Mouse (Mus musculus): ENCODE results near the gene Tns3. TPM values are rescaled to one million over a fixed set of nuclear protein-coding genes. Genes with fewer than 3 reads are reported as not detected.
"Not testable (repeated sequence)": the region's sequence is repeated elsewhere in the genome, so short reads cannot be mapped to it uniquely, and the experiment has no call there.

The Tns3 gene
- total RNA-seq, 2 experiments from 2014 or later, result 3.7 to 4.8 TPM

- ATAC-seq (replicated peaks; ENCODE audit: low FRiP score, poor library complexity, severe bottlenecking), result no peak
These were observed 38.3 kb downstream of the Tns3 start for GRCm38 (mm10) chr11:8625915-8626604.

- no peak for ATAC-seq (replicated peaks; ENCODE audit: low FRiP score, poor library complexity, severe bottlenecking)
These were observed 38.9 kb downstream of the Tns3 start for GRCm38 (mm10) chr11:8625451-8625850.

DNA sequence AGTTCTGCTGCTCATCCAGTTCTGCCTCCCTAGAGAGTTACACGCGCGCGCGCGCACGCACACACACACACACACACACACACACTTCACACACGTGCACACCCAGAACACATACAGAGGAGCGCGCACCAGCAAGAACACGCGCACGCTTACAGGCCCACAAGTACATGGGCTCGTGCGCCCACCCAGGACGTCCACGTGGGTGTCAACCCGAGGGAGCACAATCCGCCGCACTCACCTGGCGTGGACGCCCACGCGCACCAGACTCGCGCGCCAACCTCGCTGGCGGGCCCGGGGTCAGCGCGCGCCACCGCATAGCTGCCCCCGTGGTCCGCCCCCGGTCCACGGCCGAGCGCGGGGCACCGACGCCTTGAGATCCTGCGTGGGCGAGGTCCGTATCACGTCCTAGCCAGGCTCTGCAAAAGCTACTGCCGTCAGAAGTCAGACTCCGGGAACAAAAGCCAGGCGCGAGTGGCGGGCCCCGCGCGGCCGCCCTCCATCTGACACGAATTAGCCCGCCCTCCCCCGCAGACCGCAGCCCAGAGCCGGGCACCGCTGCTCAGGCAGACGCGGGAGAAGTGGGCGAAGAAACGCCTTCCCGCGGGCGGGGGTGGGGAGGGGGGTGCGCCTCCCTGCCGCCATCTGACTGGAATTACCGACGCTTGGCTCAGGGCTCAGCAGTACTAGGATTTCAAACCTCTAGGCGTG, 40.0 kb downstream of the Tns3 start:
- ATAC-seq (replicated peaks; ENCODE audit: low FRiP score, poor library complexity, severe bottlenecking), result no peak

DNA sequence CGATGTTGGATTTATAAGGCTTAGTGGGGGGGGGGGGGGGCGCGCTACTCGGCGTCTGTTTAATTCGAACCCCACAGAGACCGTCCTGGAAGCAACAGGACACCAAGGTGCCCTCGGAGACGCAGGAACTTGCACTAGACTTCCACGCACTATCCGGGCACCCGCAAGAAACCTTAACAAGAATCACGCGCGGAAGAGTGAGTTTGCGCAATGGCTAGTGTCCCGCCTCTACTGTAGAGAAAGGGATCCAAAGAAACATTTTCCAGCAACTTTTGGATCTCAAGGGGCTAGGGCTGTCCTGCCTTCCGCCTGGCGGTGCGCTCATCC, 40.5 kb downstream of the Tns3 start:
- no peak for ATAC-seq (replicated peaks; ENCODE audit: low FRiP score, poor library complexity, severe bottlenecking)

GRCm38 (mm10) chr11:8622668-8623067, 41.7 kb downstream of the Tns3 start:
- ATAC-seq (replicated peaks; ENCODE audit: low FRiP score, poor library complexity, severe bottlenecking), result no peak

DNA sequence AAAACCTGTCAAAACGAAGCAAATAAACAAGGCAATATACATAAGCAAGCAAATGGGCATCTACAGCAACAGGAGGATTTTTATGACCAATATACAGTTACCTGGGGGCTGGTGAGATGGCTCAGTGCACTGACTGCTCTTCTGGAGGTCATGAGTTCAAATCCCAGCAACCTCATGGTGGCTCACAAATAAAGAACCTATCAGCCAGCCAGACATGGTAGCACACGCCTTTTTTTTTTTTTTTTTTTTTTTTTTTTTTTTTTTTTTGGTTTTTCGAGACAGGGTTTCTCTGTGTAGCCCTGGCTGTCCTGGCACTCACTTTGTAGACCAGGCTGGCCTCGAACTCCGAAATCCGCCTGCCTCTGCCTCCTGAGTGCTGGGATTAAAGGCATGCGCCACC, 45.2 kb downstream of the Tns3 start:
- not testable (repeated sequence) for ATAC-seq (replicated peaks; ENCODE audit: low FRiP score, poor library complexity, severe bottlenecking)

- no peak for ATAC-seq (replicated peaks; ENCODE audit: low FRiP score, poor library complexity, severe bottlenecking)
These were observed 46.0 kb downstream of the Tns3 start for GRCm38 (mm10) chr11:8618301-8618700.

DNA sequence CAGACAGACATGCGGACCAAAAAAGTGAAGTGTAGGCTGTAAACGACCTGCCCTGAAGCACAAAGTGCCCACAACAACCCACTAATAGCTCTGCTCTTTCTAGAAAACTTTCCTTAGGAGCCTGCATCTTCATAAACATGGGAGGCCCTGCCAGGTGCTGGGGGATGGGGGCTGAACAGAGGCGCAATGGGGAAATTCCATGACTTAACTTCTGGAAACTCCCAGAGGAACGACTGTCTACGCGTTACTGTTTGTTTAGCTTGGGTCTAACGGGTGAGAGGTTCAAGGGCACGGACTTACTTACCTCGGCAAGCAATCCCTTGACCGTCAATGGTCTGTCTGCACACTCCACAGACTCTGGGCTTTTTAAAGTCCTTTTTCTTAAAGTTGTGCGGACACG, 48.9 kb downstream of the Tns3 start:
- no peak for ATAC-seq (replicated peaks; ENCODE audit: low FRiP score, poor library complexity, severe bottlenecking)

GRCm38 (mm10) chr11:8610456-8610855, 53.9 kb downstream of the Tns3 start:
- ATAC-seq (replicated peaks; ENCODE audit: low FRiP score, poor library complexity, severe bottlenecking), result no peak

GRCm38 (mm10) chr11:8609873-8610272, 54.5 kb downstream of the Tns3 start:
- ATAC-seq (replicated peaks; ENCODE audit: low FRiP score, poor library complexity, severe bottlenecking), result no peak

GRCm38 (mm10) chr11:8607123-8607522, 57.2 kb downstream of the Tns3 start:
- ATAC-seq (replicated peaks; ENCODE audit: low FRiP score, poor library complexity, severe bottlenecking), result no peak

DNA sequence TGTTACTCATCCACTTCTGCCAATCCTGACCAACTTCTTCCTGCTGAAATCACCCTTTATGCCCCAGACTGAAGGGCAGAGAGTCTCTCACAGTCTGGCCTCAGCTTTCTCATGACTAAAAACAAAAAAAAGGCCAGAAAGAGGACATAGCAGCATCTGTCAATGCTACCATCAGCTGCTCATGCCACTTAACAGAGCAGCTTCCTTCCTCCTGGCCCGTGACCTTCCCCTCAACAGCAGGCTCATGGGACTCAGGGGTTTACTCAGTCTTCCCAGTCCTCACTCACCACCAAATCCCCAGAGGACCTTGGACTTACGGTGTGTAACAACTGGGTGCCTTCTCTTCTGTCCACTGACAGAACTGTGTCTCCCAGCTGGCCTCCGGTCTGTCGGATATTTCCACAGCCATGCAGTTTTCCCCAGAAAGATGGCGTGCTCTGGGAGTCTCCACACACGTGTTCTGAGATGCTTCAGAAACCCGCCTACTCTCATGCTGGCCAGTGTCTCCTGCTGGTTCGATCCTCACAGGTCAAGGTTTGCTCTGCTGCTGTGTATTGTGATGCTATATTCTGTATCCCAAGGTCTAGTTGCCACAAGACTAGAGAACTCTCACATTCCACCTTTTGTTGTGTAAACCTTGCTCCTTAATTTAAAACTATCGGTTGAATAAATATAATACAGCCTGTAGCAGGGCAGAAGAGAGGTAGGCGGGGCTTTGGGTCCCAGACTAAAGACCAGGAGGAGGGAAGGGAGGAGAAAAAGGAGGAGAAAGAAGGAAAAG, 59.4 kb downstream of the Tns3 start:
- no peak for ATAC-seq (replicated peaks; ENCODE audit: low FRiP score, poor library complexity, severe bottlenecking)

DNA sequence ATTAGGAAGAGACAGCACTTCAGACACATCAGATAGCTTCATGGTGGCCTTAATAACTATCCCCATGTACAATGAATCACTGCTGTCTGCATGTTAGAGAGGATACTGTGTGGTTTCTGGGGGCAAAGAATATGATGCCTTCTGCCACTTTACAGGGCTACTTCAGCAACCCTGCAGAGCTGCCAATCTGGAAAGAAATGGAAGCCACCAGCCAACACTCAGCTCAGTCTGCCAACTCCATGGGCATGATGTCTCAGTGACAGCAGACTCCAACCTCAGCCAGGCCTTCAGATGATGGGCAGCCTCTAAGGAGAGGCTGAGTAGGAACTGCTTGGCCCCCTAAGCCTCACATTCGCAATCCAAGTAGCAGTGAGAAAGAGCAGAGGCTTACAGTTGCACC, 61.7 kb downstream of the Tns3 start:
- ATAC-seq (replicated peaks; ENCODE audit: low FRiP score, poor library complexity, severe bottlenecking), result no peak

DNA sequence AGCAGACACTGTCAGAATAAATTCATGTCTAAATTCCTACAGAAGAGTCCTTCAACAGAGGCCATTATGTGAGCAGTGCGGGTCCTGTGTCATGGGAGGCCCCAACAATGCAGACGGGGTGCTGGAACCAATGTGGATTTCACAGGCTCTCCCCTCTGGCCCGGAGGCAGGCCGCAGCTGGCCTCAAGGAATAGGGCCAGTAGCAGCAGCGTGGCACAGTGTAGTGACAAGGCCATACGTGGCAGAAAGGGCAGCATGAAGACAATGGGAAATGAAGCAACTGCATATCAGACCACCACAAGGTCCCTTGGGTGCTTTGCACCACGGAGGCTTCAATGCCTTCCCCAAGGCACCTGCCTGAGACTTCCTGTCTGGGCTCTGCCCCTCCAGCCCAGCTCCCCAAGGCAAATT, 62.9 kb downstream of the Tns3 start:
- no peak for ATAC-seq (replicated peaks; ENCODE audit: low FRiP score, poor library complexity, severe bottlenecking)

DNA sequence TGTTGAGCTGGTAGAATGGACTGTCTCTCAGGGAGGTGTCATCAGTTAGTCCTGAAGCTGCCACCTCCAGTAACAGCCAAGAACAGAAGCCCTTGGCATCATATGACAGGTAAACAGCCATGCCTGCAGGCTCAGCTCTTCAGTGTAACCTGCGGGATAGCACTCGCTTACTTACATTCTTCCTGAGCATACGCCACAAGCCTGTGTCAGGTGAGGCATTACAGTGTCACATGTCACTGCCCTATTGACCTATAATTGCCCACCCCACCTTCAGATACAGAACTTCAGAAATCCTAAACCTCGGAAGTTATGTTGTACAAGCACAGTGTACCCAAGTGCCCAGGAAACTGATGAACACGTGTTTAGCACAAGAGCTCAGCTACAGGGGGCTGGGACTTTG, 68.7 kb downstream of the Tns3 start:
- ATAC-seq (replicated peaks; ENCODE audit: low FRiP score, poor library complexity, severe bottlenecking), result no peak

DNA sequence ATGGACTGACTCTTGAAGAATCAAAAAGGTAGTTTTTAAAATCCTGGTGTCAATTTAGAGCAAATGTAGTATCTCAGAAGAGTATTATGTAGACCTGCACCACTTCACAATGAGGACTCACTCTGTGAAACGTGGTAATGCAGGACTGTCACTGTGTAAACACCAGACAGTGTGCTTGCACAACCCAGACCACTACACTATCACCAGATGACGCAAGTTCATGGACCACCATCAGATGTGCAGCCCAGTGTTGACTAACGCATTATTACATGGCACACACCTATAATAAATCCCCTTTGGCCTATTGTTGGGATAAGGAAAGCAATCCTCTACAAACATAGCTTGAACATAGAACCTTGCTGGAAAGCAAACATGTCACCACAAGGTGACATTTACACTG, 71.2 kb downstream of the Tns3 start:
- no peak for ATAC-seq (replicated peaks; ENCODE audit: low FRiP score, poor library complexity, severe bottlenecking)

GRCm38 (mm10) chr11:8591271-8591670, 73.1 kb downstream of the Tns3 start:
- no peak for ATAC-seq (replicated peaks; ENCODE audit: low FRiP score, poor library complexity, severe bottlenecking)

DNA sequence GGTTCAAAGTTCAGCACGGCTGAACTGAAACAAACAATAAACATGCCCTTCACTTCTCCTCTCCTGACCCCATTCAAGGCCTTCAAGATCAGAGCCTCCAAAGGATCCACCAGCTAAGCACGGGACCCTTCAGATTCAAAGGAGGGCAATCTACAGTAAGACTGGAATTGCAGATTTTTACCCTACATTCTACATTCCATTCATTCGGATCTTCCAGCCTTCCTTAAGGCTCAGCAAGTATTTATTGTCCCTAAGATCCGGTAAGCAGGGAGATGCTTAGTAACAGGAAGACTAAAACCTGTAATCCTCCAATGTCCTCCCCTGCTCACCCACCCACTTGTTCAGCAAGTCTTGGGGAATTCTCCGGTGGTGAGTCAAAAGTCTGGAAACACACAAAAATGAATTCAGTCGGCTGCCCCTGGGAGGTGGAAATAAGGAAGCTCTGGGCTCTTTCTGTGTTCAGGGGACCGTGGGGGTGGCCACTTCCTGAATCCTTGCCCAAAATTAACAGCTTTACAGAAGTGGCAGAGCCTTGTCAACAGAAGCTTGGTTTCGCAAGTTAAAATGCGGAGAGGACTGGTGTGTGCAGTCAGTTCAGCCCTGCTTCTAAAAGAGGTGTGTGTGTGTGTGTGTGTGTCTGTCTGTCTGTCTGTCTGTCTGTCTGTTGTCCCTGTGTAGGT, 75.0 kb downstream of the Tns3 start:
- no peak for ATAC-seq (replicated peaks; ENCODE audit: low FRiP score, poor library complexity, severe bottlenecking)

- ATAC-seq (replicated peaks; ENCODE audit: low FRiP score, poor library complexity, severe bottlenecking), result no peak
These were observed 76.4 kb downstream of the Tns3 start for GRCm38 (mm10) chr11:8587941-8588340.

DNA sequence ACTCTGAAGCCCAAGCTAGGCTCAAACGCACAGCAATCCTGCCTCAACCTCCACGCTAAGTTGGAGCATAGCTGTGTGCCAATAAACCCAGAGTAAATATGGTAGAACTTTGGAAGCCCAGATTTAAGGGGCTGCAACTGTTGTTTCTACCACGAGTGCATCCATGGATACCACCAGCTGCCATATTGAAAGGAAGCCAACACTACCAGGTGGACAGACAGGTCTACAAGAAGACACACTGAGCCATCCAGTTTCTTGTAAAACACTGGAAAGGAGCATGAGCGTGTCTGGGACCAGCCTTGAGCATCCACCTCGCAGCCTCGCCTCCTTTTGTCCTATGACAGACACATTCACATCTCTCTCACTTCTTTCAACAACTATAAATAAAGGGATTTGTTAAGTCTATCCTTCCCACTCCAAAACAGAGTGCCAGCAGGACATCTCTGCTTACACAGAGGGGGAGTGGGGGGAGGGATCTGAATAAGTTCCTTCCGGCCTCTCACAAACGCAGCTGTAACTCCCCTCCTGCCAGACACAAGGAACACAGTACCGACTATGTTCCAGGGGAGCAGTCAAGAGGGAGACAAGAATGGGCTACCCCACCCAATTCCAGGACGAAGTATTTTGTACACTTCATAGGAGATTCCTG, 77.2 kb downstream of the Tns3 start:
- ATAC-seq (replicated peaks; ENCODE audit: low FRiP score, poor library complexity, severe bottlenecking), result no peak

All from erythroblast, adult 5-6 weeks (primary cell).